Mouse (Mus musculus) ovary, postnatal 10 days (tissue): Measurements from ENCODE around the gene Rangrf.
"Not testable (repeated sequence)": the region's sequence is repeated elsewhere in the genome, so short reads cannot be mapped to it uniquely, and the experiment has no call there.

ENCODE experiments used
- DNase-seq: peaks from one replicate; pipeline ENCODE4 v3.0.0; 2022; ENCODE audit warnings: low spot score

The Rangrf gene

GRCm38 (mm10) chr11:68946001-68946400, 29.0 kb downstream of the Rangrf start:
- no peak for DNase-seq

- DNase-seq, result no peak
Observed at GRCm38 (mm10) chr11:68945245-68945644, 29.7 kb downstream of the Rangrf start.

GRCm38 (mm10) chr11:68942731-68943130, 32.3 kb downstream of the Rangrf start:
- DNase-seq, result no peak

- no peak for DNase-seq
Observed at GRCm38 (mm10) chr11:68940516-68940915, 34.5 kb downstream of the Rangrf start.

GRCm38 (mm10) chr11:68939451-68940304, 35.3 kb downstream of the Rangrf start:
- peak; percentile 58 for DNase-seq

- not testable (repeated sequence) for DNase-seq
Observed at GRCm38 (mm10) chr11:68936951-68937350, 38.0 kb downstream of the Rangrf start.

GRCm38 (mm10) chr11:68933885-68934507, 41.0 kb downstream of the Rangrf start:
- DNase-seq, result no peak

- no peak for DNase-seq
Observed at GRCm38 (mm10) chr11:68929947-68930346, 45.0 kb downstream of the Rangrf start.

GRCm38 (mm10) chr11:68926981-68927380, 48.0 kb downstream of the Rangrf start, which contains the start of gene Odf4:
TSS of gene Odf4 (minus strand) at chr11:68927081.
- DNase-seq, result no peak

- DNase-seq, result no peak
Observed at GRCm38 (mm10) chr11:68924749-68925148, 50.2 kb downstream of the Rangrf start.

GRCm38 (mm10) chr11:68923191-68923590, 51.8 kb downstream of the Rangrf start:
- DNase-seq, result no peak
